26 mouse cellular contexts compared by ENCODE assay signal in genomic region chr8:10538319-10538718, GRCm38 (mm10).
DNase-seq lines count a peak whose midpoint lies in the region; ATAC-seq lines count a peak whose summit lies in the region.
"Had no signal": no experiment of that assay in that cellular context is flagged by ENCODE, and none has a peak within 500 bp of the region (broad histone marks: within the 10 kb centered on the region; RNA-seq: fewer than 3 reads in every experiment).

No protein-coding gene starts in this region.

- no peaks in the 10 kb centered on the region for H3K36me3 ChIP-seq in embryonic facial prominence, embryonic 14.5 days (ENCODE audit: control insufficient read depth, insufficient read depth, low read length)
- no peaks in the 10 kb centered on the region for H3K36me3 ChIP-seq in embryonic facial prominence, embryonic 10.5 days (replicated peaks)
- H3K36me3 ChIP-seq: forebrain, embryonic 10.5 days; intestine, embryonic 15.5 days; lung, embryonic 15.5 days had no signal

- H3K27me3 ChIP-seq in embryonic facial prominence, embryonic 14.5 days (replicated peaks; ENCODE audit: control insufficient read depth, insufficient read depth, low read length): no peaks in the 10 kb centered on the region
- no peaks in the 10 kb centered on the region for H3K27me3 ChIP-seq in embryonic facial prominence, embryonic 10.5 days (replicated peaks; ENCODE audit: low read depth, poor library complexity, severe bottlenecking)
- H3K27me3 ChIP-seq: intestine, embryonic 15.5 days; lung, embryonic 15.5 days; neural tube, embryonic 13.5 days had no signal

- H3K9me3 ChIP-seq in embryonic facial prominence, embryonic 14.5 days (ENCODE audit: control insufficient read depth, low read length): no peaks in the 10 kb centered on the region
- H3K9me3 ChIP-seq in embryonic facial prominence, embryonic 10.5 days: no peaks in the 10 kb centered on the region
- H3K9me3 ChIP-seq: forebrain, embryonic 10.5 days; intestine, embryonic 15.5 days; lung, embryonic 15.5 days; neural tube, embryonic 13.5 days had no signal

- no peaks in the 10 kb centered on the region for H3K4me1 ChIP-seq in embryonic facial prominence, embryonic 14.5 days (ENCODE audit: control insufficient read depth, insufficient read depth, low read length)
- H3K4me1 ChIP-seq in embryonic facial prominence, embryonic 10.5 days: no peaks in the 10 kb centered on the region
- H3K4me1 ChIP-seq: intestine, embryonic 15.5 days; lung, embryonic 15.5 days; neural tube, embryonic 13.5 days had no signal

- no peak overlapping the region for H3K27ac ChIP-seq in embryonic facial prominence, embryonic 14.5 days (replicated peaks; ENCODE audit: low read depth, low read length)
- no peak overlapping the region for H3K27ac ChIP-seq in embryonic facial prominence, embryonic 10.5 days (replicated peaks)
- H3K27ac ChIP-seq: forebrain, embryonic 10.5 days; gastrocnemius, adult 2 months; hindbrain, embryonic 14.5 days; intestine, embryonic 15.5 days; liver, embryonic 14.5 days; lung, embryonic 15.5 days; neural tube, embryonic 13.5 days had no signal

- peak; percentile 16 for DNase-seq in embryonic facial prominence, embryonic 14.5 days (ENCODE audit: low spot score)
- DNase-seq in embryonic facial prominence, embryonic 10.5 days (ENCODE audit: low spot score): no peak
- peak; percentile 49 to 81 for DNase-seq in left cerebral cortex, postnatal 14 days (ENCODE audit: low spot score in 2 of 2)
- no peak for DNase-seq in left cerebral cortex, postnatal 4 days
- peak; percentile 59 for DNase-seq in right cerebral cortex, adult 18-20 months
- DNase-seq in right cerebral cortex, postnatal 10 days (ENCODE audit: low spot score in 2 of 2): no peak
- DNase-seq in telencephalon, adult 2 months (ENCODE audit: low read depth, low spot score): peak; percentile 73
- DNase-seq in testis, postnatal 14 days (ENCODE audit: low spot score): no peak
- DNase-seq: adrenal gland, adult 8-10 months; cerebellum, adult 11 months; cerebellum, postnatal 10 days; forebrain, postnatal 0 days; gastrocnemius, adult 2 months; heart, postnatal 10 days; kidney, adult 9 months; kidney, postnatal 25 days; thymus, postnatal 25 days had no signal

- H3K4me2 ChIP-seq in embryonic facial prominence, embryonic 14.5 days (ENCODE audit: low read depth, low read length): no peak overlapping the region
- H3K4me2 ChIP-seq: heart, embryonic 11.5 days; hindbrain, embryonic 14.5 days; intestine, embryonic 15.5 days; lung, embryonic 15.5 days; neural tube, embryonic 13.5 days had no signal

- H3K9ac ChIP-seq in embryonic facial prominence, embryonic 14.5 days (ENCODE audit: low read depth, low read length): no peak overlapping the region
- H3K9ac ChIP-seq: forebrain, postnatal 0 days; hindbrain, embryonic 14.5 days; intestine, embryonic 15.5 days; liver, embryonic 14.5 days; lung, embryonic 15.5 days; neural tube, embryonic 13.5 days had no signal

- intact Hi-C loops in left cerebral cortex, postnatal 14 days (cut with DNase I): no loop called here
- intact Hi-C loops in left cerebral cortex, postnatal 4 days (cut with DNase I): no loop called here

- ATAC-seq in embryonic facial prominence, embryonic 14.5 days (ENCODE audit: low read depth): no peak
- ATAC-seq: CD4-positive, CD25-positive, alpha-beta regulatory T cell, adult 4 months; forebrain, postnatal 0 days; intestine, embryonic 15.5 days; Patski had no signal

- WGBS in embryonic facial prominence, embryonic 14.5 days: 44% methylated on average over 6 of the region's 6 CpGs
- 73% methylated on average over 6 of the region's 6 CpGs for WGBS in embryonic facial prominence, embryonic 10.5 days

- H3K4me3 ChIP-seq in embryonic facial prominence, embryonic 14.5 days (ENCODE audit: low read depth, low read length): no peak overlapping the region
- H3K4me3 ChIP-seq in embryonic facial prominence, embryonic 10.5 days: no peak overlapping the region
- H3K4me3 ChIP-seq: forebrain, embryonic 10.5 days; gastrocnemius, adult 2 months; intestine, embryonic 15.5 days; lung, embryonic 15.5 days; neural tube, embryonic 13.5 days had no signal

Comparison
In these comparisons a context has a peak if more than half of its experiments do, and no peak if none do; other contexts are left out.
1. DNase-seq: peak in embryonic facial prominence, embryonic 14.5 days (single experiment), left cerebral cortex, postnatal 14 days (2 of 2), right cerebral cortex, adult 18-20 months (single experiment) and telencephalon, adult 2 months (single experiment); none in embryonic facial prominence, embryonic 10.5 days (single experiment), left cerebral cortex, postnatal 4 days (single experiment), right cerebral cortex, postnatal 10 days (0 of 2) and testis, postnatal 14 days (single experiment).